Mouse (Mus musculus): Measurements from ENCODE around the gene Tmem190. TPM values are rescaled to one million over a fixed set of nuclear protein-coding genes. Genes with fewer than 3 reads are reported as not detected.
A peak's percentile ranks its signal among the peaks of the same experiment; 100 is the strongest.
"Not testable (repeated sequence)": the region's sequence is repeated elsewhere in the genome, so short reads cannot be mapped to it uniquely, and the experiment has no call there.

The Tmem190 gene
- total RNA-seq, 2 experiments from 2014 or later: not detected

DNA sequence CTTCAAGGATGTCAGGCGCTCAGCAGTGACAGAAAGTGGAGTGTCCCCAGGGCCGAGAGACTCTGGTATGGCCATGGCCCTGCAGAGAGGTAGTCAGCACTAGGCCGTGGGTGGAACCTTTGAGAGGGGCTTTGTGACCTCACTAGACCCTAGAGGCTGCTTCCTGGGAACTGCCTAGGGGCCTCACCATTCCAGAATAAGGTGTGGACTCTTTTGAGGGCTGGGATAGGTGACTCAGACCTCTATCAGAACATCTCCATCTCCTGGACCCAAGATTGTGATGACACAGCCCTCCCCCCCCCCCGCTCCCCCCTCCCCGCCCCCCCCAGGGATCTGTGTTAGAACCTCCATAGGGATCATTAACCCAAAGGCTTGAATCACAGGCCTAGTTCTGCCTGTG is 11.5 kb upstream of the Tmem190 start, which contains the start of gene Fam71e2:
TSS of gene Fam71e2 (minus strand) at position 101 of the 400 bp plus-strand sequence.
- no peak for DNase-seq (ENCODE audit: low spot score)

- DNase-seq (ENCODE audit: low spot score): no peak
These were observed 6.6 kb upstream of the Tmem190 start for GRCm38 (mm10) chr7:4776131-4776530.

DNA sequence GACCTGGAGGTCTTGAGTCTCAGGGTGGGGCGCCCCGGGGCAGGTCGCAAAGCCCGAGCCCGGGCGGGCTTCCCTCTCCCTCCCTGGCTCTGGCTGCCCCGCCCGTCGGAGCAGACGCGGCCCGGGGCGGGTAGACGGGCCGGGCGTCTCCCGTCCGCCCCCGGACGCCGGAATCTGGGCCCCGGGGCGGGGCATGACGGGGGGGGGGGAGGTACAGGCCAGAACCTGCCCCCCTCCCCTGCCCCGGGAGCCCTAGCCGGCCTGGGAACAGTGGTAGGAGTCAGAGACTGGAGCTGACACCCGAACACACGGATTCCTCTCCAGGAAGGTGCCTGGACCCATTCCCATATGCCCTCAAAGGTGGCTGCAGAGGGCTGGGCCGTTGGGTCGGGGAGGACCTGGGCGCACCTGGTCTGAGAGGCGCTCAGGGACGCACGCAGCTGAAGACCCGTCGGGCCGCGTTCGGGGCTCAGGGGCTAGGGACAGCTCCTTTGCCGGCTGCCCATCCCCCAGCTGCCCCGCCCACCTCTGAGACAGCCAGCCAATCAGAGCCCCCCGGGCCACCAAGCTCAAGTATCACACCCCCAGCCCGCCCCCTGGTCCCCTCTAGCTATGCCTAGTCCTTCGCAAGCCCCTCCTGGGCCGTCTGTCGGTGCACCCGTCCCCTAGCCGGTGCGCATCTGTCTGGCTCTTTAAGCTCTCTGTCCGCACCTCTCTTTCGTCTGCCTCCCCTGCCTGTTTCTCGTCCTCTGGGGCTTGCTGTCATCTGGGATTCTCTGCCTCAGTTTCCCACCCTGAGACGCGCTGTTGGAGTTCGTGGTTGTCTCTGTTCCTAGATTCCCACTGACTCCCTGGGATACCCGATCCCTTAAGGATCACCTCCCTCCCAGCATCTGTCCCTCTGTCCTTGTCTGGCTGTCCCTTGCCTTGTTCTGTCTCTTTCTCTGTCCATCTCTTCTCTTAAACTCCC is 5.6 kb upstream of the Tmem190 start:
- DNase-seq (ENCODE audit: low spot score): peak; percentile 30

GRCm38 (mm10) chr7:4777851-4778637 is 4.7 kb upstream of the Tmem190 start:
- no peak for DNase-seq (ENCODE audit: low spot score)

- DNase-seq (ENCODE audit: low spot score): no peak
These were observed 2.8 kb upstream of the Tmem190 start for GRCm38 (mm10) chr7:4779921-4780320.

- no peak for DNase-seq (ENCODE audit: low spot score)
These were observed 607 bp upstream of the Tmem190 start for GRCm38 (mm10) chr7:4782130-4782529.

GRCm38 (mm10) chr7:4783667-4784268 is 1.0 kb downstream of the Tmem190 start:
- DNase-seq (ENCODE audit: low spot score): no peak

DNA sequence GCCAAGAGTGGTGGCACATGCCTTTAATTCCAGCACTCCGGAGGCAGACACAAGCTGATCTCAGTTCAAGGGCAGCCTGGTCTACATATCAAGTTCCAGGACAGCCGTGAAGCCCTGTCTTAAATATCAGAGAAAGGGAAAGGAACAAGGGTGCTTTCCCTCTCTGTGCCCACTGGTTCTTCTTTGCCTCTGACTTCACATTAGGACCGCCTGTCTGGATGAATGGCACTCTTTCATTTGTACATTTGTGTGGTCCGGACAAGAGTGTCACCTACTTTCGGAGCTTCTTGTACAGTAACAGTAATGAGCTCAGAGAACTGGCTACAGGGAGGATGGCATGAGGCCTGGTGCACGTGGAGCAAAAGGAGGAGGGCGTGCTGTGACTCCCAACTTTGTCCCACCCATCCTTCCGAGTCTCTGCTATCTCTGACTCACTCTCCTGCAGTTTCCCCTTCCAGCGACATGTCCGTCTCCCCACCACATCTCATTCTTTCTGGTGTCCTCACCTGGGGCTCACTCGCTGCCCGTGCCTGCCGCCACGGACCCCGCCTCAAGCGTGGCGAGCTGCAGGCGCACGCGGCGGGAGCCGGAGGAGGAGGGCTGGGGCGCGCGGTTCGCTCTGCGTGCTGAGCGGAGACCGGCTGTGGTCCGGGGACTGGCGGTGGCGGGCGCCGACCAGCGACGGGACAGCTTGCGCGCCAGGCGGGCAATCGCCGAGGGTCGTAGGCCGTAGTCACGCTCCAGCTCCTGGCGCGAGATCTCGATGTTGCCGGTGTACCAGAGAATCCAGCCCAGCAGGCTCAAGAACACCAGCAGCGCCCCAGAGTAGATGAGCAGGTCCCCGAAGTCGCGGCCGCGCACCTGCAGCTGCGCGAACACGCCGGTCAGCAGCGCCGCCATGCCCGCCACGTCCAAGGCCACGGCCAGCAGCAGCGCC is 6.0 kb downstream of the Tmem190 start:
- peak; percentile 39 for DNase-seq (ENCODE audit: low spot score)

- DNase-seq (ENCODE audit: low spot score): peak; percentile 65
These were observed 6.7 kb downstream of the Tmem190 start, which contains the start of gene Tmem238 for GRCm38 (mm10) chr7:4789436-4789935. Tmem238 (minus strand) TSS chr7:4789656.

DNA sequence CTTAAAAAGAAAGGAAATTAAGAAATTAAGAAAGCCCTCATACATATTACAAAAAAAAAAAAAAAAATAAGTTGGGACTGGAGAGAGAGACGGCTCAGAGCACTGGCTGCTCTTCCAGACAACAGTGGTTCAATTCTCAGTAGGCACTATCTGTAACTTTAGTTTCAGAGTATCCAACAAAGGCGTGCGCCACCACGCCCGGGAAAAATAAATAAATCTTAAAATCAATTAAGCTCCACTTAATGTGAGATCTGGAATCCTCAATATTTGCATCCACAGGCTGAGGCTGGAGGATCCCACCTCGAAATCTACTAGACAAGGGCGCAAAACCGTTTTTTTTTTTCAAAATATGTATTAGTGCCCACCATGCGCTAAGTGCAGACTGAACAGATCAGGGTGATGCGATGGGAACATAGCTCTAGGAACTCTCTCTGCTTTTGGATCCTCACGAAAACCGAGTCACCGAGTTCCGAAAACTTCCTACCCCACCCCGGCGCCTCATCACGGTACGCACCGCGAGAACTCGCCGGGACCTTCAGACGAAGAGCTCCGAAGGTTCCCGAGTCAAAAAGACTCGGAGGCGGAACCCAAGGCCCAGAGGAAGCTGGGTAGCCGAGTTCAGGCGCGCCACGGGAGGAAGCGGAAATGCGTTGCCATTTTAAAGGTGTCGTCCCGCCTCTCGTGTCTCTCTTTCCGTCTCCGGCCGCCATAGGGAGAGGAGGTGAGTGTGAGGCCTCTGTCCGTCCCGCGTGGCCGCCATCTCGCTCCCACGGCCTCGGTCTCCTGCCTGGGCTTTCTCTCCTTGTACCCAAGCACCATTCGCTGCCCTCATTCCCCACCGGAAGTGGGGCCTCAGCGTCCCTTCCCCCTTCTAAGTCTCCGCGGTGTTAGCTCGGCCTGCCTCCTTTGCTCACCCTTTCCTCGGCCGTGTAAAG is 9.8 kb downstream of the Tmem190 start, which contains the start of gene Rpl28:
TSS of gene Rpl28 (plus strand) at position 597 of the 935 bp plus-strand sequence.
- peak; percentile 97 for DNase-seq (ENCODE audit: low spot score)

DNA sequence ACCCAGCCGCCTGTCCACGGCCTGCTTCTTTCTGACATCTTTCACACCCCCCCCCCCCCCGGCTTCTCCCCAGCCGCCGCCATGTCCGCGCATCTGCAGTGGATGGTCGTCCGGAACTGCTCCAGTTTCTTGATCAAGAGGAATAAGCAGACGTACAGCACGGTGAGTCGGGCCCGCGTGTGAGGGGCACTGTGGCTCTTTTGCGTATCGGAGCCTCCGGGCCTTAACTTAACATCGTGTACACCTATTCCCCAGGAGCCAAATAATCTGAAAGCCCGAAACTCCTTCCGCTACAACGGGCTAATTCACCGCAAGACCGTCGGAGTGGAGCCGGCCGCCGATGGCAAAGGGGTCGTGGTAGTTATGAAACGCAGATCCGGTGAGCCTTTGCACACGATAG is 10.5 kb downstream of the Tmem190 start:
- DNase-seq (ENCODE audit: low spot score): not testable (repeated sequence)

DNA sequence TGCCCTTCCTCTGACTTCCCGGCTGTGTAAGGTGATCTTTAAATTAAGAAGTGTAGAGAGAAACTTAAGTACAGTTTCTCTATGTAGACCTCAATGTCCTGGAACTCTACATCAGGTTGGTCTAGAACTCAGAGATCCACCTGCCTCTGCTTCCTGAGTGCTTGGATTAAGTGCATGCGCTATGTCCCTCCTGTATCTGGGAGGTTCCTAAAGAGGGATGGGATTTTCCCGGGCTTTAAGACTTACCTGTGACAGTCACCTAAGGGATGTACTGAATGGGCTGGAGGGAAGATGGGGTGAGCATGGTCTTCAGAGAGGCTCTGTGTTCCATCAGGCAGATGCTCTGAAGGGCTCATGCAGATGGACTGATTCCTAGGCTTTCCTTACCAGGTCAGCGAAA is 10.9 kb downstream of the Tmem190 start:
- DNase-seq (ENCODE audit: low spot score): no peak

DNA sequence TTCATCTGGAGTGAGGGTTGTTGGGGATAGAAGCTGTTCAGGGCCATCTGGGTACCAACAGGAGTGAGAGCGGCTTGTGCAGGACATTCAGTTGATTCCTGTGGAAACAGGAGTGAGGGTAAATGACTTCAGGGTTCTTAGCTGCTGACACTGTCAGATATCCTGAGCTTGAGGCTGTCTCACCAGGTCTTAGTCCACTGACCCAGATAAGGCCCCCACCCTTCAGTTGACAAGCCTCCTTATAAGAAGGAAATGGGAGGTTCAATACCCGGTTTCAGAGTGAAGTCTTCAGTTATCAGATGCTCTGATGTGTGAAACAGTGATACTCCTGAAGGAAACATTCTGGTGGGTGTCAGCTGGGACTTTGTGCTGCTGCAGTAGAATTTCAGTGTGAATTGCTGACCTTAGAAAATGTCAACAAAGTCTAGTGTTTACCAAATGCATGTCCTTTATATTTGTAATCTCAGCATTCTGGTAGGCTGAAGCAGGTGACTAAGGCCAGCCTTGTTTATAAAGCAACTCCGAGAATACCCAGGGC is 12.0 kb downstream of the Tmem190 start:
- DNase-seq (ENCODE audit: low spot score): no peak

GRCm38 (mm10) chr7:4795767-4796433 is 13.2 kb downstream of the Tmem190 start:
- DNase-seq (ENCODE audit: low spot score): peak; percentile 15

DNA sequence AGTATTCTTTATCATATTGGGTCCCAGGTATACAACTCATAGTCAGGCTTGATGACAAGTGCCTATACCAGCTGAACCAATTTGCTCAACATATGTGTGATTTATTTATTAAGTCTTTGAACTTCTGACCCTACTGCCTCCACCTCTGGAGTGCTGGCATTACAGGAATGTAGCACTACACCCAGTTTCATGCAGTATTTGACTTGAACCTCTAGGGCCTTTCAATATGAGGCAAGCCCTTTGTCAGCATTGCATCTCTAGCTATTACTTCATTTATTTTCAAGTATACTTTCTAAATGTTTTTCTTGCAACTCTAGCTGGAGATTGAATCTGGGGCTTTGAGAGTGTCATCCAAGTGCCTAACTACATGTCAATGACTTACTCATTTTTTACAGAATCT is 19.5 kb downstream of the Tmem190 start:
- DNase-seq (ENCODE audit: low spot score): no peak

- DNase-seq (ENCODE audit: low spot score): peak; percentile 31
These were observed 24.0 kb downstream of the Tmem190 start for GRCm38 (mm10) chr7:4806716-4807115.

GRCm38 (mm10) chr7:4811131-4811530 is 28.4 kb downstream of the Tmem190 start:
- not testable (repeated sequence) for DNase-seq (ENCODE audit: low spot score)

DNA sequence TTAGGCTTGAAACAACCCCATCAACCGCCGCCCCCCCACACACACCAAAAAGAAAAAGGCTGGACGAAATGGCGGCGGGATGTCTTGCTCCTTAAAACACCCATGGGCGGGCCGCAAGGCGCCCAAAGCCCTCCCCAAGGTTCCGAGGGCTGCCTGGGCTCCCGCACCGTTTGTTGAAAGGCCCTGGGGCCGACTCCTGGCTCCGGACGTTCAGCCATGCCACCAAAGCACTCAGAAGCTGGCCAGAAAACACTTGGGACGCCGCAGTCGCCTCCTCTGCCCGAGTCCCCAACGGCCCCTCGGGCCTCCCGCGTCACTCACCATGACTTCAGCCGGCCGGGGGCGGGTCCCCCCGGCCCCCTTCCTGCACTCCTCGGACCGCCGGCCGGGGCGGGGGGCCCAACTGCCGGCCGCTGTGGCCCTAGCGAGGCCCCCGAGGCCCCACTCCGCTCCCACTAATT is 29.1 kb downstream of the Tmem190 start:
- no peak for DNase-seq (ENCODE audit: low spot score)

Data from gastrocnemius, adult 18-20 months (tissue).